Mouse (Mus musculus) myocyte (in vitro differentiated cells): ENCODE measurements around the gene Slc29a1. TPM values are rescaled to one million over a fixed set of nuclear protein-coding genes. Genes with fewer than 3 reads are reported as not detected.

ENCODE experiments used
- H3K27me3 ChIP-seq: one replicate; pipeline ENCODE4 v1.6.1; 2011; ENCODE audit not compliant: control insufficient read depth, insufficient read depth, insufficient read length
- H3K36me3 ChIP-seq: one replicate; pipeline ENCODE4 v1.6.1; 2011; ENCODE audit not compliant: control insufficient read depth, insufficient read depth
- H3K4me2 ChIP-seq: one replicate; pipeline ENCODE4 v1.6.1; 2011; ENCODE audit warnings: low read depth, control low read depth
- H3K4me3 ChIP-seq: one replicate; pipeline ENCODE4 v1.5.1; 2011; ENCODE audit warnings: mild to moderate bottlenecking, control low read depth, moderate library complexity
- H3K79me2 ChIP-seq: one replicate; pipeline ENCODE4 v1.6.1; 2011; ENCODE audit not compliant: control insufficient read depth, insufficient read depth
- H3ac ChIP-seq: one replicate; pipeline ENCODE4 v1.6.1; 2011; ENCODE audit not compliant: control insufficient read depth, insufficient read length
- CEBPB ChIP-seq: IDR thresholded peaks from 2 replicates; pipeline ENCODE4 v1.6.1; 2011; ENCODE audit warnings: mild to moderate bottlenecking, moderate library complexity; ENCODE audit not compliant: poor library complexity, insufficient read depth, severe bottlenecking
- E2F4 ChIP-seq: IDR thresholded peaks from one replicate; pipeline ENCODE4 v1.6.1; 2011; ENCODE audit warnings: mild to moderate bottlenecking, control low read depth, moderate library complexity; ENCODE audit not compliant: insufficient read depth
- MAX ChIP-seq: IDR thresholded peaks from one replicate; pipeline ENCODE4 v1.6.1; 2011; ENCODE audit warnings: low read depth, mild to moderate bottlenecking, control low read depth
- MYOD1 ChIP-seq, 3 experiments: IDR thresholded peaks; one replicate each; pipeline ENCODE4 v1.6.1; 2011; ENCODE audit warnings: control low read depth in 2 of 3, low read depth in 2 of 3, mild to moderate bottlenecking in 2 of 3, moderate library complexity in 1 of 3; ENCODE audit not compliant: insufficient read length in 2 of 3, control insufficient read depth in 1 of 3
- MYOG ChIP-seq, 3 experiments: IDR thresholded peaks; one replicate each; pipeline ENCODE4 v1.6.1; 2011; ENCODE audit warnings: control low read depth in 2 of 3, low read depth in 2 of 3, mild to moderate bottlenecking in 2 of 3; ENCODE audit not compliant: insufficient read length in 2 of 3, control insufficient read depth in 1 of 3, insufficient read depth in 1 of 3
- POLR2A ChIP-seq: IDR thresholded peaks from one replicate; pipeline ENCODE4 v1.6.1; 2011; ENCODE audit warnings: low read depth, mild to moderate bottlenecking, control low read depth, moderate library complexity; ENCODE audit not compliant: insufficient read length
- POLR2AphosphoS2 ChIP-seq: IDR thresholded peaks from one replicate; pipeline ENCODE4 v1.6.1; 2011; ENCODE audit warnings: low read depth, control low read depth; ENCODE audit not compliant: insufficient read length
- REST ChIP-seq: IDR thresholded peaks from one replicate; pipeline ENCODE4 v1.6.1; 2011; ENCODE audit warnings: mild to moderate bottlenecking, control low read depth, moderate library complexity; ENCODE audit not compliant: insufficient read depth, insufficient read length
- SRF ChIP-seq: IDR thresholded peaks from one replicate; pipeline ENCODE4 v1.6.1; 2011; ENCODE audit warnings: low read depth; ENCODE audit not compliant: control insufficient read depth, insufficient read length
- TCF12 ChIP-seq: IDR thresholded peaks from one replicate; pipeline ENCODE4 v1.6.1; 2011; ENCODE audit warnings: mild to moderate bottlenecking, control low read depth; ENCODE audit not compliant: poor library complexity, insufficient read depth, severe bottlenecking
- TCF3 ChIP-seq: IDR thresholded peaks from one replicate; pipeline ENCODE4 v1.6.1; 2011; ENCODE audit warnings: low read depth, control low read depth; ENCODE audit not compliant: insufficient read length
- USF1 ChIP-seq: IDR thresholded peaks from one replicate; pipeline ENCODE4 v1.6.1; 2011; ENCODE audit warnings: low read depth, mild to moderate bottlenecking, control low read depth, moderate library complexity
- polyA plus RNA-seq: library from polyadenylated mRNA; unstranded; fragments of >200 nt; fragmentation: generic; extraction: Trizol; gene quantifications from one replicate; pipeline ENCODE4 v1.2.1, GENCODE M21; 2012; ENCODE audit warnings: missing spikeins

The Slc29a1 gene
- polyA plus RNA-seq, 1 experiment, result 913 TPM

- peaks cover 37% of the 10 kb centered on the region for H3K36me3 ChIP-seq
- peak overlapping the region; percentile 80 for H3K4me3 ChIP-seq
- H3K4me2 ChIP-seq, result peak overlapping the region; percentile 88
- peak overlapping the region; percentile 3 for H3ac ChIP-seq
- peaks cover 58% of the 10 kb centered on the region for H3K79me2 ChIP-seq
- TF ChIP-seq POLR2A, result peak; percentile 38
- TF ChIP-seq MYOG (IDR thresholded peaks at IDR 0.05; ENCODE audit: control insufficient read depth in 1 of 3, insufficient read depth in 1 of 3, insufficient read length in 2 of 3, low read depth in 2 of 3), result no peak
- TF ChIP-seq MYOD1 (IDR thresholded peaks at IDR 0.05; ENCODE audit: control insufficient read depth in 1 of 3, insufficient read length in 2 of 3, low read depth in 2 of 3), result peak in 1 of 3 experiments; percentile 34
- TF ChIP-seq POLR2AphosphoS2, result peak; percentile 61
- no peak for TF ChIP-seq USF1
- no peak for TF ChIP-seq MAX
- H3K27me3 ChIP-seq, result no peaks in the 10 kb centered on the region
These were observed 7.5 kb downstream of the Slc29a1 start for GRCm38 (mm10) chr17:45591701-45592605.

GRCm38 (mm10) chr17:45590410-45590809 lies 9.0 kb downstream of the Slc29a1 start:
- peaks cover 58% of the 10 kb centered on the region for H3K79me2 ChIP-seq
- H3K4me2 ChIP-seq, result peak overlapping the region; percentile 88
- peak overlapping the region; percentile 80 for H3K4me3 ChIP-seq
- H3K27me3 ChIP-seq, result no peaks in the 10 kb centered on the region
- peaks cover 51% of the 10 kb centered on the region for H3K36me3 ChIP-seq
- no peak for TF ChIP-seq MYOD1 (IDR thresholded peaks at IDR 0.05; ENCODE audit: control insufficient read depth in 1 of 3, insufficient read length in 2 of 3, low read depth in 2 of 3)
- no peak for TF ChIP-seq USF1
- TF ChIP-seq TCF3, result no peak
- no peak for TF ChIP-seq POLR2A
- TF ChIP-seq MYOG (IDR thresholded peaks at IDR 0.05; ENCODE audit: control insufficient read depth in 1 of 3, insufficient read depth in 1 of 3, insufficient read length in 2 of 3, low read depth in 2 of 3), result no peak
- TF ChIP-seq POLR2AphosphoS2, result no peak
- TF ChIP-seq E2F4, result no peak
- TF ChIP-seq TCF12, result no peak
- H3ac ChIP-seq, result no peak overlapping the region

- no peaks in the 10 kb centered on the region for H3K27me3 ChIP-seq
These were observed 9.6 kb downstream of the Slc29a1 start for GRCm38 (mm10) chr17:45589844-45590243.

GRCm38 (mm10) chr17:45589236-45589635 lies 10.2 kb downstream of the Slc29a1 start:
- Histone ChIP-seq H3ac (no peak overlapping the region), H3K27me3 (no peaks in the 10 kb centered on the region), H3K36me3 (peaks cover 59% of the 10 kb centered on the region), H3K4me3 (peak overlapping the region; percentile 80), H3K4me2 (no peak overlapping the region), H3K79me2 (peaks cover 48% of the 10 kb centered on the region)
- TF ChIP-seq TCF12, result no peak
- TF ChIP-seq E2F4, result no peak
- TF ChIP-seq CEBPB, result no peak
- TF ChIP-seq USF1, result no peak
- no peak for TF ChIP-seq TCF3
- TF ChIP-seq POLR2AphosphoS2, result peak; percentile 30
- no peak for TF ChIP-seq REST
- TF ChIP-seq MAX, result no peak
- no peak for TF ChIP-seq MYOD1 (IDR thresholded peaks at IDR 0.05; ENCODE audit: control insufficient read depth in 1 of 3, insufficient read length in 2 of 3, low read depth in 2 of 3)
- peak; percentile 27 for TF ChIP-seq POLR2A
- TF ChIP-seq MYOG (IDR thresholded peaks at IDR 0.05; ENCODE audit: control insufficient read depth in 1 of 3, insufficient read depth in 1 of 3, insufficient read length in 2 of 3, low read depth in 2 of 3), result no peak
- no peak for TF ChIP-seq SRF

More at GRCm38 (mm10) chr17:45589844-45590243, 9.6 kb downstream of the Slc29a1 start:
- H3ac ChIP-seq, result no peak overlapping the region
- H3K36me3 ChIP-seq, result peaks cover 57% of the 10 kb centered on the region
- H3K79me2 ChIP-seq, result peaks cover 54% of the 10 kb centered on the region
- H3K4me3 ChIP-seq, result peak overlapping the region; percentile 80
- H3K4me2 ChIP-seq, result no peak overlapping the region
- TF ChIP-seq USF1 (no peak), MYOG (IDR thresholded peaks at IDR 0.05; ENCODE audit: control insufficient read depth in 1 of 3, insufficient read depth in 1 of 3, insufficient read length in 2 of 3, low read depth in 2 of 3) (no peak), SRF (no peak), POLR2A (peak; percentile 44), POLR2AphosphoS2 (peak; percentile 76), CEBPB (no peak), E2F4 (no peak)

- TF ChIP-seq E2F4 (no peak), POLR2AphosphoS2 (no peak), MYOD1 (IDR thresholded peaks at IDR 0.05; ENCODE audit: control insufficient read depth in 1 of 3, insufficient read length in 2 of 3, low read depth in 2 of 3) (no peak), MYOG (IDR thresholded peaks at IDR 0.05; ENCODE audit: control insufficient read depth in 1 of 3, insufficient read depth in 1 of 3, insufficient read length in 2 of 3, low read depth in 2 of 3) (no peak), TCF3 (no peak), TCF12 (no peak), REST (no peak), CEBPB (no peak), USF1 (no peak), SRF (no peak), POLR2A (no peak), MAX (no peak)
- Histone ChIP-seq H3K4me3 (no peak overlapping the region), H3K36me3 (peaks cover 59% of the 10 kb centered on the region), H3K27me3 (no peaks in the 10 kb centered on the region), H3K4me2 (no peak overlapping the region), H3ac (no peak overlapping the region), H3K79me2 (peaks cover 39% of the 10 kb centered on the region)
These were observed 11.0 kb downstream of the Slc29a1 start for GRCm38 (mm10) chr17:45588370-45588769.
